Mouse (Mus musculus) embryonic facial prominence, embryonic 13.5 days (tissue): Measurements from ENCODE around the gene U2af1l4. TPM values are rescaled to one million over a fixed set of nuclear protein-coding genes. Genes with fewer than 3 reads are reported as not detected.

Experiments used
- ATAC-seq: fragments of 200-750 bp; cut with Nextera tagmentation; 2 replicates; pipeline ENCODE4 v1.8.0; 2017; ENCODE audit warnings: low read depth; ENCODE audit not compliant: insufficient number of reproducible peaks, insufficient read depth, low FRiP score, low TSS enrichment
- H3K27ac ChIP-seq: fragments of 300-500 bp; sonication (generic); 2 replicates; pipeline ENCODE4 v1.5.1; 2015; ENCODE audit warnings: moderate library complexity, mild to moderate bottlenecking, inconsistent platforms
- H3K27me3 ChIP-seq: fragments of 300-500 bp; sonication (generic); 2 replicates; pipeline ENCODE4 v1.6.1; 2015; ENCODE audit warnings: mild to moderate bottlenecking, inconsistent platforms
- H3K36me3 ChIP-seq: fragments of 300-500 bp; sonication (generic); 2 replicates; pipeline ENCODE4 v1.6.1; 2015; ENCODE audit warnings: mild to moderate bottlenecking, inconsistent platforms
- H3K4me1 ChIP-seq: fragments of 300-500 bp; sonication (generic); 2 replicates; pipeline ENCODE4 v1.6.1; 2015; ENCODE audit warnings: inconsistent platforms
- H3K4me2 ChIP-seq: fragments of 300-500 bp; sonication (generic); 2 replicates; pipeline ENCODE4 v1.6.1; 2015; ENCODE audit warnings: moderate library complexity, mild to moderate bottlenecking, inconsistent platforms
- H3K4me3 ChIP-seq: fragments of 300-500 bp; sonication (generic); 2 replicates; pipeline ENCODE4 v1.5.1; 2015; ENCODE audit warnings: mild to moderate bottlenecking, inconsistent platforms
- H3K9ac ChIP-seq: fragments of 300-500 bp; sonication (generic); 2 replicates; pipeline ENCODE4 v1.6.1; 2015; ENCODE audit warnings: mild to moderate bottlenecking, inconsistent platforms
- H3K9me3 ChIP-seq: fragments of 300-500 bp; sonication (generic); 2 replicates; pipeline ENCODE4 v1.6.1; 2016; ENCODE audit warnings: inconsistent platforms
- WGBS: fragments of 180-500 bp; shearing (Covaris S2); methylation state at CpG from one replicate; pipeline ENCODE4 v1.1.7; 2015; ENCODE audit warnings: mixed read lengths; 5-methylcytosine and 5-hydroxymethylcytosine counted together
- microRNA-seq: library from miRNA; unstranded; fragments of <30 nt; microRNA quantifications from one replicate; pipeline ENCODE4, GENCODE M21; 2016
- polyA plus RNA-seq: library from polyadenylated mRNA; unstranded; fragments of >200 nt; fragmentation: Nextera tagmentation; extraction: Ambion mirVana; gene quantifications from 2 replicates; pipeline ENCODE4 v1.2.1, GENCODE M21; 2015

U2af1l4 gene
- polyA plus RNA-seq, 1 experiment from 2014 or later: 97.0 TPM

- Histone ChIP-seq H3K36me3 (no peaks in the 10 kb centered on the region), H3K4me1 (no peaks in the 10 kb centered on the region), H3K9me3 (no peaks in the 10 kb centered on the region), H3K4me3 (no peak overlapping the region), H3K27me3 (no peaks in the 10 kb centered on the region), H3K27ac (no peak overlapping the region), H3K9ac (0 out of 2 replicates have a peak overlapping the region, but pooled peaks have one; percentile 36), H3K4me2 (no peak overlapping the region)
- ATAC-seq: no peak
- WGBS: 34% methylated on average over 8 of the region's 8 CpGs
Measured at GRCm38 (mm10) chr7:30604424-30604823, 41.3 kb downstream of the U2af1l4 start.

DNA sequence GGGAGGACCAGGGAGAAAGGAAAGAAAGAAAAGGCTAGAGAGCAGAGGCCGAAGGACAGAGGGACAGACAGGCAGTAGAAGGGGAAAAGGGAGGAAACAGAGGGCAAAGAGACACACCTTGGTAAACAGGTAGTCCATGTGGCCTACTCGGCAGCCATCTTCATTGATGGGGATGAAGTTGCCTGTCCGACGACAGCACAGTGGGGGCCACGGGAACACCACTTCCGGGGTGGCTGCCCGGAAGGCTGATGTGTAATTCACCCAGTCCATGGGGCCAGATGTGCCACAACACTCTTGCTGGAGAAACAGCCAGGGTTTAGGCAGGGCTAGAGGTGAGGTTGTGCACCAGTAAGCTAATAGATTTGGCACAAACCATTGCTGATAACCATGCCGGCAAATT, 41.8 kb downstream of the U2af1l4 start:
- Histone ChIP-seq H3K27ac (no peak overlapping the region), H3K27me3 (no peaks in the 10 kb centered on the region), H3K36me3 (no peaks in the 10 kb centered on the region), H3K4me3 (no peak overlapping the region), H3K9ac (0 out of 2 replicates have a peak overlapping the region, but pooled peaks have one; percentile 36), H3K9me3 (no peaks in the 10 kb centered on the region), H3K4me2 (no peak overlapping the region), H3K4me1 (no peaks in the 10 kb centered on the region)
- no peak for ATAC-seq
- 91% methylated on average over 8 of the region's 8 CpGs for WGBS

GRCm38 (mm10) chr7:30607706-30608309, 44.7 kb downstream of the U2af1l4 start:
- no peak overlapping the region for H3K4me3 ChIP-seq
- no peaks in the 10 kb centered on the region for H3K9me3 ChIP-seq
- H3K9ac ChIP-seq: no peak overlapping the region
- no peak overlapping the region for H3K27ac ChIP-seq
- ATAC-seq: no peak
- no peaks in the 10 kb centered on the region for H3K27me3 ChIP-seq
- H3K36me3 ChIP-seq: no peaks in the 10 kb centered on the region
- H3K4me2 ChIP-seq: no peak overlapping the region
- whole genome bisulfite sequencing: 24% methylated on average over 8 of the region's 8 CpGs
- no peaks in the 10 kb centered on the region for H3K4me1 ChIP-seq

DNA sequence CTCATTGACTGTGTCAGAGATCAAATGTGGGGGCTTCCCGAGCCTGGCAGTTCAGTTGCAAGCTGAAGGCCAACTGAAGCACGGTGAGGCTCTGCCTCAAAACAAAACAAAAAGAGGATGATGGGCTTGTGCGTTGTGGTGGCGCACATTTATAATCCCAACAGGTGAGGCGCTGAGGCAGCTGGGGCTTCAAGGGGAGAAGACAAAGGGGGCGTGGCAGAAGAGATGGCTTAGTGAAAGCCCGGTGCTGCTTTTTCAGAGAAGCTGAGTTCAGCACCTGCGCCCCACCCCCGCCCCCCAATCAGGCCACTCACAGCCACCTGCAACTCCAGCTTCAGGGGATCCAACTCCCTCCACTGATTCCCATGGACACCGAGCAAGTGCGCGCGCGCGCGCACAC, 45.4 kb downstream of the U2af1l4 start:
- no peak overlapping the region for H3K4me2 ChIP-seq
- H3K27me3 ChIP-seq: no peaks in the 10 kb centered on the region
- H3K9me3 ChIP-seq: no peaks in the 10 kb centered on the region
- 47% methylated on average over 16 of the region's 16 CpGs for WGBS
- no peak overlapping the region for H3K9ac ChIP-seq
- ATAC-seq: no peak
- H3K4me1 ChIP-seq: no peaks in the 10 kb centered on the region
- H3K4me3 ChIP-seq: no peak overlapping the region
- no peaks in the 10 kb centered on the region for H3K36me3 ChIP-seq
- no peak overlapping the region for H3K27ac ChIP-seq

GRCm38 (mm10) chr7:30610043-30610442, 46.9 kb downstream of the U2af1l4 start:
- no peak for ATAC-seq
- Histone ChIP-seq H3K4me3 (no peak overlapping the region), H3K4me1 (no peaks in the 10 kb centered on the region), H3K4me2 (no peak overlapping the region), H3K27me3 (no peaks in the 10 kb centered on the region), H3K9me3 (no peaks in the 10 kb centered on the region), H3K36me3 (peaks cover 3% of the 10 kb centered on the region), H3K9ac (no peak overlapping the region), H3K27ac (no peak overlapping the region)
- WGBS: 54% methylated on average over 7 of the region's 7 CpGs

DNA sequence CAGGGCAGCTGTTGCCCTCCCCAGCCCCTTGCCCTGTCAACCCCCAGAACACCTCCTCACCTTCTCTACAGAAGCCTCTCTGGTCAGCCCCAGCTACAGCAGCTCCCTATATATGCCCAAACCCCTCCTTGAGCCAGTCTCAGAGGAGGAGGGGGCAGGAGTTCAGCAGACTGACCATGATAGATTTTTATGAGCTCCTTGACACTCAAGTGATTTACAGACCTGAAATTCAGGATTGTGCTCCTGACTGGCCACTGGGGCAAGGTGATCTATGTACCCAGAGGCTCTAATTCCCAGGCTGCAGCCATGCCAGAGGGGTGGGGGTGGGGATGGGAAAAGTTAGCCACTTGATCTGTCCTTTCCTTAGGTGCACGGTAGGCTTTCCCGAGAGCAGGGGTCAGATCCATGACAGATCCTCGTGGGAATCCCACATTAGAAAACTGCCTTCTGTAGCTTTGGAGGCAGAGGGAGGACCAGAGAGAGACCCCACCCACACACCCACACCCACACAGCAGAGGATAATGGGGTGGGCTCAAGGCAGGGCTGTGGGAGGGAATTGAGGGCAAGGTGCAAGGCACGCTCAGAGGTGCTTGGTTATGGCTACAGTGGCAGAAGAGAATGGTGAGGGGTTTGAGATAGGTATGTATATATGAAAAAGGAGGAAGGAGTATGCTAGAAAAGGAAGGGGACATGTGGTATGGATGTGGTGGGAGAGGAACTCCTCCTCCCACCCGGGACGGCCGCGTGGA, 49.7 kb downstream of the U2af1l4 start, which contains the start of gene Upk1a:
Gene Upk1a (minus strand): TSS at position 194 of the 749 bp plus-strand sequence.
- no peaks in the 10 kb centered on the region for H3K9me3 ChIP-seq
- H3K9ac ChIP-seq: no peak within 1 kb of the TSS
- H3K27me3 ChIP-seq: no peaks in the 10 kb centered on the region
- peaks cover 29% of the 10 kb centered on the region for H3K36me3 ChIP-seq
- no peak within 1 kb of the TSS for H3K4me2 ChIP-seq
- ATAC-seq: no peak
- no peak within 1 kb of the TSS for H3K4me3 ChIP-seq
- no peaks in the 10 kb centered on the region for H3K4me1 ChIP-seq
- 71% methylated on average over 8 of the region's 8 CpGs for WGBS
- H3K27ac ChIP-seq: no peak within 1 kb of the TSS

DNA sequence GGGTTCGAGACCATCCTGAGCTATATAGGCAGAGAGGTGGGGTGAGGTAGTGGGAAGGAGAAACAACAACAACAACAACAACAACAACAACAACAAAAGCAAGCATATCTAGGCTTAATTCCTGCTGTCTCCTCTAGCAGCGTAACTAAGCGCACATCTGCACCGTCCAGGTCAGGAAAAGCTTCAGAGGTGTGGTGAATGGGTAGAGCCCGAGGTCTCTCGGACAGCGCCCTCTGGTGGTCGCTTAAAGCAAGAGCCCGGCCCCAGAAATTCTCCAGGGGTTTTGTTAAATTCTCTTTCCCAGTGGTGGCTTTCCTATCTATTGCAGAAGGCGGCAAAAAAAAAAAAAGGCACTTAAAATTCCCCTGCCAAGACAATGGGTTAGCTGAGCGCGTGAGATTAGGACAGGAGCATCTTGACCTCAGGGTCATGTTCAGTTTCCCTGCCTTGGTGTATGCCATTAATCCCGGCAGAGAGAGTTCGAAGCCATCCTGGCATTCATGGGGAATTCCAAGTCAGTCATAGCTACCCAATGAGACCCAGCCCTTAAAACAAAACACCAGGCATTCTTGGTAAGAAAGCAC, 50.5 kb downstream of the U2af1l4 start:
- Histone ChIP-seq H3K36me3 (peaks cover 37% of the 10 kb centered on the region), H3K4me3 (no peak overlapping the region), H3K9ac (no peak overlapping the region), H3K27me3 (no peaks in the 10 kb centered on the region), H3K27ac (no peak overlapping the region), H3K4me1 (no peaks in the 10 kb centered on the region), H3K9me3 (no peaks in the 10 kb centered on the region), H3K4me2 (no peak overlapping the region)
- no peak for ATAC-seq
- 25% methylated on average over 14 of the region's 14 CpGs for WGBS

DNA sequence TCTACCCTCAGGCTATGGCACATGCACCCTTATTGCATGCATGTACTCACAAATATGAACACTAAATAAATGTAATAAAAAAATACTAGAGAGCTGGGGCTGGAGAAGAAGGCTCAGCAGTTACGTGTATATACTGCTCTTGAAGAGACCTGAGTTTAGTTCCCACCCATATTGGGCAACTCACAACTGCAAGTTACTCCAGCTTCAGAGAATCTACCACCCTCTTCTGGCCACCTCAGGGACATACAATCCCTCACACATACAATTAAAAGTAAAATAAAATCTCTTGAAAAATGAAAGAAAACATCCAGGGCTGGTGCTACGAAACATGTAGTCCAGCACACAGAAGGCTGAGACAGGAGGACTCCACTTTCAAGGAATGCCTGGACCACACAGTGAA, 51.4 kb downstream of the U2af1l4 start:
- no peaks in the 10 kb centered on the region for H3K9me3 ChIP-seq
- H3K4me3 ChIP-seq: no peak overlapping the region
- 81% methylated on average over 2 of the region's 2 CpGs for WGBS
- H3K27ac ChIP-seq: no peak overlapping the region
- H3K4me1 ChIP-seq: no peaks in the 10 kb centered on the region
- peaks cover 46% of the 10 kb centered on the region for H3K36me3 ChIP-seq
- H3K4me2 ChIP-seq: no peak overlapping the region
- no peak overlapping the region for H3K9ac ChIP-seq
- no peak for ATAC-seq
- no peaks in the 10 kb centered on the region for H3K27me3 ChIP-seq

Small RNA genes lying within 50 kb of the gene (microRNA-seq; reads per million reads assigned to microRNA genes)
- gene Gm38670 (1.7 reads per million), gene Mir3569 (not detected)

Other genes with a start within 250 kb of the U2af1l4 start
- gene Syne4, start 248.5 kb upstream of the U2af1l4 start, polyA plus RNA-seq: 54.6 and 59.4 TPM in 2 replicates
- gene E130208F15Rik, start 241.6 kb upstream of the U2af1l4 start, polyA plus RNA-seq: 5.1 TPM in 1 of 2 replicates, not detected in the other
- 19.2 and 22.5 TPM in 2 replicates for gene Sdhaf1, start 239.4 kb upstream of the U2af1l4 start, polyA plus RNA-seq
- 5.8 and 7.5 TPM in 2 replicates for gene Lrfn3, start 200.5 kb upstream of the U2af1l4 start, polyA plus RNA-seq
- gene Tyrobp, start 149.5 kb upstream of the U2af1l4 start, polyA plus RNA-seq: 38.9 and 40.9 TPM in 2 replicates
- gene Hcst, start 143.4 kb upstream of the U2af1l4 start, polyA plus RNA-seq: 0.72 and 0.91 TPM in 2 replicates
- gene Nfkbid, start 141.6 kb upstream of the U2af1l4 start, polyA plus RNA-seq: 1.8 and 2.5 TPM in 2 replicates
- 53.4 and 54.1 TPM in 2 replicates for gene Aplp1, start 117.8 kb upstream of the U2af1l4 start, polyA plus RNA-seq
- 0.17 and 0.52 TPM in 2 replicates for gene Kirrel2, start 105.6 kb upstream of the U2af1l4 start, polyA plus RNA-seq
- gene Nphs1, start 105.0 kb upstream of the U2af1l4 start, polyA plus RNA-seq: 0.13 and 0.36 TPM in 2 replicates
- 0.73 TPM in 1 of 2 replicates, not detected in the other for gene Prodh2, start 69.7 kb upstream of the U2af1l4 start, polyA plus RNA-seq
- 16.4 and 17.5 TPM in 2 replicates for gene Arhgap33, start 28.2 kb upstream of the U2af1l4 start, polyA plus RNA-seq
- gene Hspb6, start 11.1 kb upstream of the U2af1l4 start, polyA plus RNA-seq: 16.5 and 21.0 TPM in 2 replicates
- gene Proser3, start 11.0 kb upstream of the U2af1l4 start, polyA plus RNA-seq: 15.8 and 17.4 TPM in 2 replicates
- 44.1 and 47.7 TPM in 2 replicates for gene Lin37, start 3.5 kb upstream of the U2af1l4 start, polyA plus RNA-seq
- gene Gm49396, start within 50 bp of the U2af1l4 start, polyA plus RNA-seq: 14.9 and 15.4 TPM in 2 replicates
- 131 and 138 TPM in 2 replicates for gene Psenen, start 326 bp downstream of the U2af1l4 start, polyA plus RNA-seq
- 4.3 and 4.8 TPM in 2 replicates for gene Igflr1, start 2.1 kb downstream of the U2af1l4 start, polyA plus RNA-seq
- 9.3 and 13.8 TPM in 2 replicates for gene Kmt2b, start 25.4 kb downstream of the U2af1l4 start, polyA plus RNA-seq
- 0.27 and 0.29 TPM in 2 replicates for gene Zbtb32, start 35.6 kb downstream of the U2af1l4 start, polyA plus RNA-seq
- 0.28 and 0.55 TPM in 2 replicates for gene Upk1a, start 49.5 kb downstream of the U2af1l4 start, polyA plus RNA-seq
- gene Cox6b1, start 62.9 kb downstream of the U2af1l4 start, polyA plus RNA-seq: 818 and 841 TPM in 2 replicates
- not detected in 2 replicates for gene Etv2, start 72.6 kb downstream of the U2af1l4 start, polyA plus RNA-seq
- gene Rbm42, start 87.0 kb downstream of the U2af1l4 start, polyA plus RNA-seq: 128 and 139 TPM in 2 replicates
- 51.0 and 51.3 TPM in 2 replicates for gene Haus5, start 101.7 kb downstream of the U2af1l4 start, polyA plus RNA-seq
- not detected in 2 replicates for gene Pmis2, start 108.3 kb downstream of the U2af1l4 start, polyA plus RNA-seq
- gene 2200002J24Rik, start 135.6 kb downstream of the U2af1l4 start, polyA plus RNA-seq: not detected in 2 replicates
- 0.10 and 0.17 TPM in 2 replicates for gene Atp4a, start 148.9 kb downstream of the U2af1l4 start, polyA plus RNA-seq
- gene Tmem147, start 166.2 kb downstream of the U2af1l4 start, polyA plus RNA-seq: 181 and 185 TPM in 2 replicates
- gene Gapdhs, start 180.4 kb downstream of the U2af1l4 start, polyA plus RNA-seq: 0.74 and 0.90 TPM in 2 replicates
- 2.5 and 3.3 TPM in 2 replicates for gene Sbsn, start 188.2 kb downstream of the U2af1l4 start, polyA plus RNA-seq
- 14.5 and 22.3 TPM in 2 replicates for gene Dmkn, start 200.5 kb downstream of the U2af1l4 start, polyA plus RNA-seq
- 72.6 and 127 TPM in 2 replicates for gene Krtdap, start 224.6 kb downstream of the U2af1l4 start, polyA plus RNA-seq